Mouse (Mus musculus) urinary bladder, postnatal 4 days (tissue): Measurements from ENCODE around the gene Hnrnpk.
"Not testable (repeated sequence)": the region's sequence is repeated elsewhere in the genome, so short reads cannot be mapped to it uniquely, and the experiment has no call there.

Experiments used
- DNase-seq, 2 experiments: peaks; one replicate each; pipeline ENCODE4 v3.0.0; 2021 to 2022; ENCODE audit warnings: low spot score in 2 of 2

The Hnrnpk gene

DNA sequence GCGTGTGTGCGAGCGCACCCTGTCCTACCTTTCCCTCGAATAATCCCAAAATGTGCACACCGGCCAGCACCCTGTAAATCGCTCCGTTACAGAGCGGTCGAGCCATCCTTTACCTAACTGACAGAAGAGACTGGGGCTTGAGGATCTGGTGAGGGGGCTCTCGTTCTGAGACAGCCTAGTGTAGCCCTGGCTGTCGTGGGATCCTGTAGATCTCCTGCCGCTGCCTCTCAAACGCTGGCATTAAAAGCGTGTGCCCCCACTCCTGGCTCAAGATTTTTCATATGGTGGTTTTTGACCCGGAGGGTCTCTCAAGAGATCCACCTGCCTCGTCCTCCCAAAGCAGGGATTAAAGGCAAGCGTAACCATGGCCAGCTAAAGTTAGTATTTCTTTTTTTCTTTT is at the start of gene Hnrnpk:
TSS of gene Hnrnpk (minus strand) at position 101 of the 400 bp plus-strand sequence.
- not testable (repeated sequence) for DNase-seq

DNA sequence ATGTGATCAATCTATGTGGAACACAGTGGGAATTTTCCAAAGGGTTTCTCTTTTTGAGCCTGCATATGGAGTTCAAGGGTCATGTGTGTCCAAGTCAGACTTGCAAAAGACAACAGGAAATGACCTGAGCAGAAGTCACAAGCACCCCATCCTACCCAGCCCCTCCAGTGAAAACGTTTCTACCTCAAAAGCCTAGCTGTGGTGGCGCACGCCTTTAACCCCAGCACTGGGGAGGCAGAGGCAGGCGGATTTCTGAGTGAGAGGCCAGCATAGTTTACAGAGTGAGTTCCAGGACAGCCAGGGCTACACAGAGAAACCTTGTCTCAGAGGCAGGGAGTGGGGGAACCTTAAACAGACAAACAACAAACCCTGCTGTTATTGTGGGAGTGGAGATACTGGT is 49.1 kb upstream of the Hnrnpk start:
- DNase-seq = no peak

DNA sequence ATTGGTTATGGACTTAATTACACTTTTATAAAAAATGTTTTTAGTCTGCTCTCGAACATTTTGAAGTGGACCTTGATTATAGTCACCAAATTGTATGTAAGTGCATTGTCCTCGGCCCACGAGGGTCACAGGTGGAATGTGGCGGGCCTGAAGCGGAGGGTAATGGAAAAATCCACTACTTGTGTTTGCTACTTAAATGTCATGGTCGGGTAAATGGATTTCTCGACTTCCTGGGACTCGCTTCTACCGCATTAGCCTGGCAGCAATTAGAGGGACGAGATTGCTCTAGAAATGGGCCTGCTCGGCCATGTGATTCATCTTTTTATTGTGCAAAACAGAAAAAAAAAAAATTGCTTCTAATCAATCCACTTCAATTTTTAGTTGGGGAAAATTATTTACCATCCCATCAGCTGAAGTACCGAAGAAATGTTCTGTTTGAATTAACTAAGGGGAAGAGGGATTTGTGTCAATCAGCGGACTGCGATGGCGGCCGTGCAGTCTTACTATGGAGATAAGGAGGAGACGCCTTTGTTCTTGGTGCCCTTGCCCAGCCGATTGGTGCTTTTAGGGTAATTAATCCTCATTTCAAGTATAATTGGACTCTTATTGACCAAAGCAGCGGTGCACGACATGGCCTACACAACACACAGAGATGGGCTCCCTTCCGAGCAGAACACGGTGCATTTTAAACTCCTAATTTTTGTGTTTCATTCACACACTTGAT is 47.5 kb upstream of the Hnrnpk start:
- no peak for DNase-seq

DNA sequence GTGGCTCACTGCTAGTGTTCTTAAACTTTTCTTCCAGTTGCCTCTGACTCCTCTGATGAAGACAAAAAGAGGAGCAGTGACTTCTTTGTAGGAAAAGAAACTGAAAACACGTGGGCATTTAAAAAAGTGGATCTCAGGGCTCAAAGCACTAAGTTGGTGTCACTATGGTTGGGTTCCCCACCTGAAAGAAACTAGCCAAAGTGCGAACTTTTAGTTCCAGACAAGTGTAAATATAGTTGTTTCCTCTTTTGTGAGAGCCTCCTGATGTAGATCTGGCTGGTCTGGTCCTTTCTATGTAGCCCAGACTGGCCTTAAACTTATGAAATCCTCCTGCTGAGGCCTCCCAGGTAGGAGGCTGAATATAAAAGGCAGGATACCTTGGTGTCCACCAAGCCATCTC is 43.4 kb upstream of the Hnrnpk start:
- DNase-seq = no peak

DNA sequence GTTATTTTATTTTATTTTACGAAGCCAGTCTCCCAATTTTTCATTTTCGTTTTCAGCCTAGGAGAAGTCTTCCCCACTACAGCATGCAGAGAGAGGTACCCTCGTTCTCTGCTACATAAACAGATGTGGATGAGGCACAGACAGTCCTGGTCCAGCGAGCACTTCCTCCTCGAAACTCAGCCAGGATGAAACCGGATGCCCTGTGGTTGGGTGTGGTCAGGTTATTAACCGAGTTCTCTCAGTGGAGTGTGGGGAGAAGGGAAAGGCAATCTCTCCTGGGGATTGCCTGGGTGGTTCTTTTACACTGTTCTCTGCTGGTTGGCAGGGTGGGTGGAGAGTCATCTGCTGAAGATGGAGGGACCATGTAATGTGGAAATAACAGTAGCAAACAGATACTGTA is 40.6 kb upstream of the Hnrnpk start:
- no peak for DNase-seq

DNA sequence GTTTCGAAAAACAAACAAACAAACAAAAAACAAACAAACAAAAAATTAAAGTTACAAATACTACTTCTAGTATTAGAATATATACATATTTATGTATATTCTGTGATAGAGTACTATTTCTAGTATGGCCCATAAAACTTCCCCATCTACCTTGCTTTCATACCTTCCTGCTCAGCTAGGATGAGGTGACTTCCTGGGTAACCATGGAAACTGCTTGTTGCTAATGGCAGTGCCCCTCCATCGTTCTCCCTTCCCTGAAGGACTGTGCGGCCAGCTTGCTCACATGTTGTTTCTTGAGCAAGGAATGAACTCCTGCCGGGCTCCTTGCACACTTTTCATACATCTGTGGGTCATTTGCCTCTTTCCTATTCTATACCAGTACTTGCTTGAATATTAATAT is 40.2 kb upstream of the Hnrnpk start:
- no peak for DNase-seq

DNA sequence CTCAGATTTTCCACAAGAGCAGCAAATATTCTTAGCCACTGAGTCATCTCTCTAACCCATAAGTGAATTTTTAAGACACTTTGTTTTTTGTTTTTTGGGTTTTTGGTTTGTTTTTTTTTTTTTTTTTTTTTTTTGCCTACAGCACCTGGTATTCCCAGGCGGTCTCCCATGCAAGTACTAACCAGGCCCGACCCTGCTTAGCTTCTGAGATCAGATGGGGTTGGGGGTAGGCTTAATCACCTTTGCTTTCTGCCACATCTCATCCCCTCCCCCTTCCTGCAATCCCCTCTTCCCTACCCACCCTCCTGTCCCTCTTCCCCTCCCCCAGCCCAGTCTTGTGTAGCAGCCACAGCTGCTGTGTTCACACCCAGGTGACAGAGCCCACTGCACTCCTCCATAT is 36.6 kb upstream of the Hnrnpk start:
- DNase-seq = no peak

DNA sequence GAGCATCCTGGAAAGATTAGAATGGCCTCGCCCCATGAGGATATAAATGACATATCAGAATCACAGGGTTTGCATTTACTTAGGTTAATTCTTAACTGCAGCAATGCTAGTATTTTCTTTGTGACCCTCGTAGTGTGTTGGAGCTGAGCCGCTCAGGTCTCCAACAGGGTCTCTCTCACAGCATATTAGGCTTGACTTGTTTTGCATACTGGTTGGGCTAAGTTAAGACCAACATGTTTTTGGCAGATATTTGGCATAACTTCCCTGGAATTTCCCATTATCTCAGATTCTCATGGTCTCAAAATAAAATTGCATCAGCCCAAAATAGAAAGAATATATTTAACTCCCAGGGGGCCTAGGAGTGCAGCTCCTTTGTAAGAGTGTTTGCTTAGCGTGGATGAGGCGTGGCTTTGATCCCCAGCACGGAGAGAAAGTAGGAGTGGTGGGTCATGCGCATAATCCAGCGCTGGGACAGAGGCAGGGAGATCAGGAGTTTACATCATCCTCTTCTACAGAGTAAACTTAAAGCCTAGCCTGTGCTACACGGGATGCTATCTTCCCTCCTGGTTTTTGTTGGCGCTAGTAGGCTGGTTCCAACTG is 20.0 kb upstream of the Hnrnpk start:
- peak in 1 of 2 experiments; percentile 22 for DNase-seq

DNA sequence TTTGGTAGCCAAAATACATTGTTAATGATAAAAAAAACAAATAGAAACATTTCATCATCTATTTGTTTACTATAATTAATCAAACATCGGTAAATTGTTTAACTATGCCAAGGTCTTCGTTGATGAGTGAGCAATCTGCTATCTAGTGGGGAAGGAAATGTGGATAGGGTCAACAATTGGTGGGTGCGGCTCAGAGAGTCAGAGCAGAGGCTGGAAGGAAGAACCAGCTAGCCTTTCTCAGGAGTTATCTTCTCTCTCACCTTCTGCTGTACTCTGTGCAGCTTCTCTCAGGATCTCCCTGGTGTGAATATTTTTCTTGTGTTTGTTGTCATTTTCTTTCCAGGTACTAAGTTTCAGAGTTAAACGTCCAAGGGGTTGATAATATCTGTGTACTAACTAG is 19.1 kb upstream of the Hnrnpk start:
- DNase-seq = peak in 1 of 2 experiments; percentile 41

DNA sequence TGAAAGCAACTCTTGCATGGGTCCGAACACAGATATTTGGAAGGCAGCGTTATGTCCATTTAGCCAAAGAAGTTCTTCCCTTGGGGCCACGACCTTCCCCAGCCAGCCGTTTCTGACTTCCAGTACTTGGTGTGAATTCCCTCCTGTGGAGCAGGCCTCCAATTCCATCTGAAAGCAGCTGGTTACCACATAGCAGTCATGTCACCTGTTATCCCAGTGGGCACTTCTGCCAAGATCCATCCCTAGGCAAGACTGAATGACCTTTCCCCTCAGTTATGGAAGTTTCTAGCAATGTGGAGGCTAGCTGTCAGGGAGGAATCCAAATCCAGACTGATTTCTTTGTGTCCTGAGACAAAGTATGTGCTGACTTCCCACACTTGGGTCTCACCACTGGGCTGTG is 17.9 kb upstream of the Hnrnpk start:
- peak in 1 of 2 experiments; percentile 44 for DNase-seq

DNA sequence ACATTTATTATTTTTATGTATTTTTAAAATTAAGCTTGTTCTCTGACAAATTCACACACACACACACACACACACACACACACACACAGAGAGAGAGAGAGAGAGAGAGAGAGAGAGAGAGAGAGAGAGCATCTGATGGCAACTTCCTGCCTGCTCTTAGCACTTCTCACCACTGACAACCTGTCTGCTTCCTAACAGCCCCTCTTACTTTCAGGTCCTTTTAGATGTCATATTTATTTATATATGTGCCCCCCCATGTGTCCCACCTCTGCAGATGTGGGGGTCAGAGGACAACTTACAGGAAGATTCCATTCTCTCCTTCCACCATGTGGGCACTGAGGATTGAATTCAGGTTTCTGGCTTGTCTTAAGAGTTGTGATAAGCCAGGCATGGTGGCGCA is 16.1 kb upstream of the Hnrnpk start:
- no peak for DNase-seq

DNA sequence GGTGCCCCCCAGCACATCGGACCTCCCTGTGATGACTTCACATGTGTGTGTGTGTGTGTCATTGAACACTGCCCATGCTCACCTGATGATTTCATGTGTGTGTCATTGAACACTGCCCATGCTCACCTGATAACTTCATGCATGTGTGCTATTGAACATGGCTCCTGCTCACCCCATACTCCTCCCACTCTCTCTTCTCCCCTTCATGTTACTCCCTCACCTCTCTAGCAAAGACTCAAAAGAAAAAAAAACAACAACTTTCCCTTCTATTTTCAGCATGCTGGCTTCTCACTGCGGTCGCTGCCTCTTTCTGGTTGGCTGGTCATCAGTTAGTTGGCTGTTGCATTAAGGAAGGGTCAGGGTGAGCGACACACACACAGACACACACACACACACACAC is 15.5 kb upstream of the Hnrnpk start:
- no peak for DNase-seq

DNA sequence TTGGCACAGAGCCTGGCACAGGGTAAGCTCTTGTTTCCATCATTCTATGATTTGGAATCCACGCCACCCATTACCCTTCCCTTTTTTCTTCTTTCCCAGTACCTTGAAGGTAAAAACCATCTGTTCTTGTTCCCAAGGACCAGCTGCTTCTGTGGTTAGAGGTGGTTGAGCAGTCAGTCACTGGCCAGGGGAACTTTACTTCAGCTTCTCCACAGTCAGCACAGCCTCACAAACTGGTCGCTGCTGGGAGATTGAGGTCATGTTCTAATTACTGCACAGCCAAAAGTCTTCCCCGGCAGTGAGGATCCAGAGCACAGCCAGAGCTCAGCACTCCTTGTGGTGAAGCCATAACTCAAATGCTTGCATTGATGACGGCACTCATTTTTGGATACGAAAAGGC is 12.7 kb upstream of the Hnrnpk start:
- DNase-seq = no peak

DNA sequence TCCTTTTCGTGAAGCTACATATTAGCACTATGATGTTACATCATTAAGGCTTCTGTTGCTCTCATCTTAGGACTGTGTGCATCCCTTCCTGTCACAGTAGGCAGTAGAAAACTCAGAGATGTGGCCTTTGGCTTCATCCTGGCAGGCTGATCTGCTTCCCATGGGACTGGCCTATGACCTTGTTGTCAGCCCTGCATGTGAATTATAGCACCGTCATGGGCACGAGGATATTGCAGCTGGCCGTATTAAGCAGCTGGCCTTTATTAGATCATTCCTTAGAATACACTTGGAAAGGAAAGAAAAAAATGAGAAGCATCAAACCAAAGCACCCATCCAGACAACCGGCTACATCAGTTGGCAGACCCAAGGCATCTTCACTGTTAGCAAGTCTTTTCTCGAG is 12.2 kb upstream of the Hnrnpk start:
- DNase-seq = no peak

DNA sequence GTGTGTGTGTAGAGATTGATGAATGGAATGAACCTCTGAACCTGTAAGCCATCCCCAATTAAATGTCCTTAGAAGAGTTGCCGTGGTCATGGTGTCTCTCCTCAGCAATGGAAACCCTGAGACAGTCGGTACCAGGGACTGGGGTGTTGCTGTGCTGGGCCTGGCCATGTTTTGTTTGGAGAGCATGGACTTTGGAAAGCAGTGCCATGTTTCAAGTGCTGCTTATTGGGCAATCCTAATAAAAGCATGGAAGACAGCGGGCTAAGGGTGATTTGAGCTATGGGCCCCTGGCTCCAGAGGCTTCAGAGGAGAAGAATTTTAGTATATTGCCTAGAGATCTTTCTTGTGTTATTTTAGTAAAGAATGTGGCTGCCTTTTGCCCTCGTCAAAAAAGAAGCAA is 7.9 kb upstream of the Hnrnpk start:
- DNase-seq = no peak

DNA sequence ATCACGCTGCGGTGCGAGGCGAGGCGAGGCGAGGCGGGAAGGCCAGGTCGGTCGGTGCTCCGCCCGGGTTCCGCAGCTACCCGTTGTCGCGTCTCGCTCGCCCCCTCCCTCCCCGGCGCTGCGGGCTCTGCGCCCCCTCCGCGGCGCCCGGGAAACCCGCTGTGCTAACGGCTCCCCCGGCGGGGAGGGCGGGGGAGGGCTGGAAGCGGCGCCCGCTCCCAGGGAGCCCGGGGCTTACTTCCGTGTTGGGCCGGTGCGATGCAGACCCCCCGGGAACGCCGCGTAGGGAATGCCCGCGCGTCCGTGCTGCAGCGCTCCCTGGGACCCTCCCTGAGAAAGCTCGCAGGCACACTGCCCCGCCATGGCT is 416 bp downstream of the Hnrnpk start:
- DNase-seq = no peak

DNA sequence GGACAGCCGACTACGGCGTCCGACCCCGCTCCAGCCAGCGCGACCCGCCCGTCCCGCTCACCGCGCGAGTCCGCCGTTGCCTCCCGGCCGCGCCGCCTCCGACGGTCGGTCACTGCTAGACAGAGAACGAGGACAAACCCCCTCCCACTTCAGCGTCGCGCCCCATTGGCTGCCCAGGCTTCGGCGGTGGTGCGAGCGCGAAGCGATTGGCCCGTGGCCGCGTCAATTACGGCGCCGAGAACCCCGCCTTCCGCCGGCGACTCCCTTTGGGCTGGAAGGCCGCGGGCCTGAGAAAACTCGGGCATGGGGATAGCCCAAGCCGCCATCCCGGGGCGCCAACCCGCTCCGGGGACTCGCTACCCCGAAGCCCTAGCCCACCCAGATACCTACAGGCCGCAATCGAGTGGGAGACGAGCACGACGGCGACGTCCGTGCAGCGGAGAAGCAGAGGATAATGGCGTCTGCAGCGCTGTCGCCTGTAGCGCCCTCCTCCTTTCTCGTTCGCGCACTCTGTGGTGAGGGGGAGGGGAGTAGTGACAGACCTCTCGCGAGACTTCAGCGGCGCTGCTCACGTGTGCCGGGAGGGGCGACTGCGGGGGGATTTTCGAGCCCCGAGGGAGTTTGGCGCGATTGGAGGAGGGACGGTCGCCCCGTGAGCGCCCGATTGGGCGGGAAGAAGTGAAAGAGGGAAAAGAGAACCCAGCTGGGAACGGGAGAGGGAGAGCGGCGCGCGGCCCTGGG is 970 bp downstream of the Hnrnpk start, which contains the start of gene Rmi1:
TSS of gene Rmi1 (plus strand) at position 246 of the 741 bp plus-strand sequence.
- DNase-seq = peak; percentile 97 to 98

DNA sequence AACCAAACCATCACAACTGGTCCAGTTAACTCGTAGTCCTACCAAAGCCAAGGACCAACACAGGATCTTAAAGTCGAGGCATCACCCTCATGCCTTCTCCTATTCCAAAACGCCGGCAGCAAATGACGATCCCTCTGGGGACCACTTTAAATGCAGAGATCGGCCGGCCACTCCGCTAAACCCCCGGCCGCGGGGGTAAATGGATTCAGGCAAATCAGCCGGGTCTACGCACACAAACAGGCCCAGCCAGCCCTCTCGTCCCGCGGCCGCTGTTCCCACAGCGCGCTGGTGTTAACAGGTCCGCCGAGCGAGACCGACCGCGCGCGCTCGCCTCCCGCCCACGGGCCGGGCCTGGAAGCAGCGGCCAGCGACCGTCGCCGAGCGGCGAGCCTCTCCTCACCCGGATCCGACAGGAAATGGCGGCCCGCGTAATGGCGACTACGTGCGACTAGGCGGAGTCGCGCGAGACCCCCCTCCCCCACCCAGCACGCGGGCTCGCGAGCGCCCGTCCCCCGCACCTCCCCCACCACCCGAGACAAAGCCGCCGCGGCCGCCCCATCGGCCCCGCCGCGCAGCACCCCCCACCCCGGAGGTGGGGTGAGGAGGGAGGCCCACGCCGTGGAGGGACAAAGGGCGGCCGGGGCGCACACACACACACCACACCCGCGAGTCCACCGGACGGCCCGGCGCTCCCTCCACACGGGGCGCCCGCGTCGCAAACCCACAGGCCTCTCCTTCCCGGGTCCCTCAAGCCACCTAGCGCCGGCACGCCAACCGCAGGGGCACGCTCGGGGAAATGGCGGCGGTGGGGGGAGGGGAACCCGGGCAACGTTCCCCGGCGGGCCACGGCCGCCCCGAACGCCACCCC is 1.8 kb downstream of the Hnrnpk start:
- DNase-seq = peak; percentile 67 to 84

DNA sequence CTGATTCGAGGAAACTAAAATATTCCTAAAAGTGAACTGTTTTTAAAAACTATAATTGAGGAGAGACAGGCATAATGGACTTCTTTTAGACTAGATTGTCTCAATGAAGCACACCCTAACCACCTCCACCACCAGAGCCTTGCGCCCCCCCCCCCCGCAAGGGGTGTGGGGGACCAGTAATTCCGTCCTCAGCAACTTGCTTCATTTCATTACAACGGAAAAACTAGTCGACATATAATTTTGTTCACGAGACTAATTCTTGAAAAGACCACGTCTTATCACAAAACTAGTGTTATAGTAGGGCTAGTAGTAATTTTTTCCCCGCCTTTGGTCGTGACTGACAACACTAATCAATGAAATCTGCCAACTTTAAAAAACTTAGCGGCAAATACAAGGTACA is 2.6 kb downstream of the Hnrnpk start:
- no peak for DNase-seq

DNA sequence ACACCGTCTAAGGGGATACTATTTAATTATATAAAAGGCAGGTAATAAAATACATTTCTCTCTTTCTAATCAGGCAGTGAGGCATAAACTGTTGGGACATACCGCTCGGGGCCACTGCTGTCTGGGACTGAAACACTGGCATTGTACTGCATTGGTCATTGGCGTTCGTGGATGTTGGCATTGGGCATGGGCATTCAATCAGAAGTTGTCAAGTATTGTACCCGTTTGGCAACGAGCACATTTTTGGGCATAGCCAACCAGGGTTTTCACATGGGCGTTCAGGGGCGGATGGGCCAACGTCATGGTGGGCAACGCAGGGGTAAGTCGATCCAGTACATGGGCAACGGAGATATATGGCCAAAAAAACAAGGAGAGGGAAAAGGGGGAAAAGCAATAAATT is 5.5 kb downstream of the Hnrnpk start:
- no peak for DNase-seq

DNA sequence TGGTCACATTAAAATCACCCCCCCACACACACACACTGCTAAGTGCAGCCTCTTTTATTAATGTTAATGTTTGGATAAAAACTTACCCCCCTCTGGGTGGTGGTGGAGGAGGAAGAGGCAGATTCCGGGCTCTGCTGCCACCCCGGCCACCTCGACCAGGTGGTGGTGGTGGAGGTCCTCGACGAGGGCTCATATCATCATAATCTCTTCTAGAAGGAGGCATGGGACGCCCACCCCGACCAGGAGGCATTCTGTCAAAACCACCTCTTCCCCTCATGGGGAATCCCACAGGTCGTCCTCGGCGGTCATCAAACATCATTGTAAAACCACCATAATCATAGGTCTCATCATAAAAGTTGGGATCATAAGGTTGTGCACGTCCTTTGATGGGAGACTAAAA is 8.8 kb downstream of the Hnrnpk start:
- not testable (repeated sequence) for DNase-seq

DNA sequence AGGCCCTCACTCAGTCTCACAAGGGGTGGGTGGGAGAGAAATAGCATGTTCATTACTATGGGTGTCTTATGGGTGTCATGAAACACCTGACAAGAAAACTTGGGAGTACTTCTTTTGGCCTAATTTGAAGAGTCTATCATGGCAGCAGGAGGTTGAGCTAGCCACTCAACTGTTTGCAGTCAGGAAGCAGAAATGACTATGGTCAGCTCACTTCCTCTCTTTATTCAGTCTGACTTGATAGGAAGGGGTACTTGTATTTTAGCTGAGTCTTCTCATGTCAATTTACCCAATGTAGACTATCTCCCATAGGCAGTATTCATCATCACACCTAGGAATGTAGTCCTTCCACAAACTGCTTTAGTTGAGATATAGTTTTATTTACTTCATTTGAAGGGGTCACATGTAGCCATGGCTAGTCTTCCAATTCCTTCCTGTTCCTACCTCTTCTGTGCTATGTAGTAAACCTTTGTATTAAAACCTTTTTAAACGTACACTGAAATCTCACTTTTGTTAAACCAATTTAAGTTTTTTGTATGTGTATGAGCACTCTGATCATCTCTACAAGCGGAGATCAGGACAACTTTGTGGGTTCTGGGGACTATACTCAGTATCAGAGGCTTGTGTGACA is 13.7 kb downstream of the Hnrnpk start:
- no peak for DNase-seq
